Mouse (Mus musculus): ENCODE measurements at regions not wholly inside any gene's neighbourhood (a gene's known extent, or its start where the extent isn't known, plus 50 kb on each side); places are given as distances from the start of the nearest gene placed in this dataset.

DNA sequence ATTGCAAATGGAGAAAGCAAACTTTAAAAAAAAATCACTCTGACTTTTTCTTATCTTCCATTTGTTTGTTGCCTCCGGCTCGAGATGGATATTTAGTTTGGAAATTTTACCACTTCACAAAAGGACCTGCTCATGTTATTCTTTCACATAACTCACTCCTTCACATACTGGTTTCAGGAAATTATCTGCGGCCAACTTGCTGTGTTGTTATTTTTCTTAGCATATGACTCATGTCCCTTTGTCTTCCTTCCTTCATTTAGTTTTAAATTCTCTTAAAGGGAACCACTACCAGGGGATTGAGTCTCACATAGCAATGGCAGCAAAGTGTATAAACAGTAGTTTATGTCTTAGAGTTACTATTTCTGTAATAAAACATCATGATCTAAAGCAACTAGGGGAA, 217.8 kb downstream of the Ahr start:
- H3K4me1 ChIP-seq (ENCODE audit: control insufficient read depth, insufficient read depth, low read length) = no peaks in the 10 kb centered on the region
- no peaks in the 10 kb centered on the region for H3K27me3 ChIP-seq (replicated peaks; ENCODE audit: control insufficient read depth, insufficient read depth, low read length)
- WGBS = 20% methylated on average over 3 of the region's 3 CpGs
- TF ChIP-seq CTCF (conservative IDR thresholded peaks at IDR 0.05; ENCODE audit: insufficient read depth, insufficient read length, low read depth, low read length) = no peak
- no peak for TF ChIP-seq POLR2A (IDR thresholded peaks at IDR 0.05; ENCODE audit: low read depth, low read length)
- no peak overlapping the region for H3K4me3 ChIP-seq (ENCODE audit: insufficient read depth, low read depth, low read length)
- H3K36me3 ChIP-seq (ENCODE audit: control insufficient read depth, insufficient read depth, low read length) = no peaks in the 10 kb centered on the region
- no peak overlapping the region for H3K27ac ChIP-seq (ENCODE audit: insufficient read depth, low read depth, low read length)
- DNase-seq = no peak

DNA sequence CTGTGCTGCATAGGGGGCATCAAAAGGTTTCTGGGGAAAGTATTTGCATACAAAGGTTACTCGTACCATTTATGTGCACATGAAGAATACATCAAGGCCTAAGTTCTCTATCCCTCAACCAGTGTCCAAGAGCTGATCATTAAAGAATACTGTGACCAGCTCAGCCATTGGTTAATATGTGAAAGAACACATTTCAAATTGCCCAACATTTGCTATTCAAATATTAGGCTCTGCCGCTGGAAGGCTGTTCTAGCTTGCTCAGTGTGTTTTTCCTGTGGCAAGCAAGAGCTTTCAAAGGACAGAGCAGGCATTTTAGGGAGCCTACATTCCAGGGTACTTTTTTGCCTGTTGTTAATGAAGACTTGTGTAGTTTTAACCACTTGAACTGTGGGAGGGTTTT, 220.8 kb downstream of the Ahr start:
- Histone ChIP-seq H3K27me3 (replicated peaks; ENCODE audit: control insufficient read depth, insufficient read depth, low read length) (no peaks in the 10 kb centered on the region), H3K36me3 (ENCODE audit: control insufficient read depth, insufficient read depth, low read length) (no peaks in the 10 kb centered on the region), H3K4me3 (ENCODE audit: insufficient read depth, low read depth, low read length) (no peak overlapping the region), H3K4me1 (ENCODE audit: control insufficient read depth, insufficient read depth, low read length) (no peaks in the 10 kb centered on the region), H3K27ac (ENCODE audit: insufficient read depth, low read depth, low read length) (no peak overlapping the region)
- DNase-seq = no peak
- no peak for TF ChIP-seq POLR2A (IDR thresholded peaks at IDR 0.05; ENCODE audit: low read depth, low read length)
- no peak for TF ChIP-seq CTCF (conservative IDR thresholded peaks at IDR 0.05; ENCODE audit: insufficient read depth, insufficient read length, low read depth, low read length)
- 82% methylated on average over 2 of the region's 2 CpGs for WGBS

DNA sequence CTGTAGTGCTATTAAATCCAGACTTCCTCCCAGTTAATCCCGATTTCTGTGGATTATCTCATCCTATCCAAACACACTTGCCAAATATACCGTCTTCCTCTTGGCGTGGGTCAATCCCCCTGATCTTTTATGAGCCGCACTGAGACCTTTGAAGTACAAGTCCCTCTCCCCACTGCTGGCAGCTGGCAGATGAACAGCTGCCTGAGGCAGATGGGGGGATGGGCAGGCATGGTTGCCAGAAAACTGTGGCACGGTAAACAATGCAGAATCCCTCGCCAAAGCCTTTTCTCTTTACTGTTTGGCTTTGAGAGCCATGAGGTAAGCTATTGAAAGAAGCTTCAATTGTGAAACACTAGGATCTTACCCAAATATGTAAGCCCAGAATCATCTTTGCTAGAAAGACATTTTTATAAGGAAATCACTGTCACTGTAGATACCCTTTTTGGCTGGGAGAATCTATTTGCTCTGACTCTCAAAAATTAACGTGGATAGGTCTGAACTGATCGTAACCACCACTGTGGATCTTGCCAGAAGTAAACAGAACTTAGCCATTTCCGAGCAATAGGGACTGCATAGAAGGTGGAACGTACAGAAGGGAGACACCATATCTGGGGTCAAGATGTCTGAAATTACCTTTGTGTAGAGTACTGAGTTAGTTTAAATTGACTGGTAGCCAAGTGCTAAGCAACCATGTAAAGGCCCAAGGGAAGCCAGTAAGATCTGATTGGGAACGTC, 221.5 kb downstream of the Ahr start:
- H3K4me3 ChIP-seq (ENCODE audit: insufficient read depth, low read depth, low read length) = no peak overlapping the region
- no peak overlapping the region for H3K27ac ChIP-seq (ENCODE audit: insufficient read depth, low read depth, low read length)
- H3K36me3 ChIP-seq (ENCODE audit: control insufficient read depth, insufficient read depth, low read length) = no peaks in the 10 kb centered on the region
- peak; percentile 23 for DNase-seq
- no peaks in the 10 kb centered on the region for H3K27me3 ChIP-seq (replicated peaks; ENCODE audit: control insufficient read depth, insufficient read depth, low read length)
- 52% methylated on average over 11 of the region's 11 CpGs for WGBS
- TF ChIP-seq POLR2A (IDR thresholded peaks at IDR 0.05; ENCODE audit: low read depth, low read length) (no peak), CTCF (conservative IDR thresholded peaks at IDR 0.05; ENCODE audit: insufficient read depth, insufficient read length, low read depth, low read length) (no peak)
- H3K4me1 ChIP-seq (ENCODE audit: control insufficient read depth, insufficient read depth, low read length) = no peaks in the 10 kb centered on the region

DNA sequence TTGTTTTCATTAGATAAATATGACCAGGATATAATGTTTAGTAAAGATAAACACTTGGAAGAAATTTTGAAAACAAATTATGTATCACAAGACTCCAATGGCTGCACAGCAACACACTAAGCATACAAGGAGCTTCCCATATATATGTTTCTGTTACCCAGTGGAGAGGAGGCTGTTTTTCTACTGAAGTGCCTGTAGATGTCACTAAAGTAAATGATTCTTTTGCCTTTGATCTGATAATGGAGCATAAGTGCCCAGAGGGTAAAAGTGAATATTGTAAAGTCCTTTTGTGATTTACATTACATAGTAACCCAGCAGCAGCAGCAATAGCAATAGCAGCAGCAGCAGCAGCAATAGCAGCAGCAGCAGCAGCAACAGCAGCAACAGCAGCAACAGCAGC, 226.3 kb downstream of the Ahr start:
- TF ChIP-seq CTCF (conservative IDR thresholded peaks at IDR 0.05; ENCODE audit: insufficient read depth, insufficient read length, low read depth, low read length) (no peak), POLR2A (IDR thresholded peaks at IDR 0.05; ENCODE audit: low read depth, low read length) (no peak)
- DNase-seq = no peak
- no peaks in the 10 kb centered on the region for H3K27me3 ChIP-seq (replicated peaks; ENCODE audit: control insufficient read depth, insufficient read depth, low read length)

DNA sequence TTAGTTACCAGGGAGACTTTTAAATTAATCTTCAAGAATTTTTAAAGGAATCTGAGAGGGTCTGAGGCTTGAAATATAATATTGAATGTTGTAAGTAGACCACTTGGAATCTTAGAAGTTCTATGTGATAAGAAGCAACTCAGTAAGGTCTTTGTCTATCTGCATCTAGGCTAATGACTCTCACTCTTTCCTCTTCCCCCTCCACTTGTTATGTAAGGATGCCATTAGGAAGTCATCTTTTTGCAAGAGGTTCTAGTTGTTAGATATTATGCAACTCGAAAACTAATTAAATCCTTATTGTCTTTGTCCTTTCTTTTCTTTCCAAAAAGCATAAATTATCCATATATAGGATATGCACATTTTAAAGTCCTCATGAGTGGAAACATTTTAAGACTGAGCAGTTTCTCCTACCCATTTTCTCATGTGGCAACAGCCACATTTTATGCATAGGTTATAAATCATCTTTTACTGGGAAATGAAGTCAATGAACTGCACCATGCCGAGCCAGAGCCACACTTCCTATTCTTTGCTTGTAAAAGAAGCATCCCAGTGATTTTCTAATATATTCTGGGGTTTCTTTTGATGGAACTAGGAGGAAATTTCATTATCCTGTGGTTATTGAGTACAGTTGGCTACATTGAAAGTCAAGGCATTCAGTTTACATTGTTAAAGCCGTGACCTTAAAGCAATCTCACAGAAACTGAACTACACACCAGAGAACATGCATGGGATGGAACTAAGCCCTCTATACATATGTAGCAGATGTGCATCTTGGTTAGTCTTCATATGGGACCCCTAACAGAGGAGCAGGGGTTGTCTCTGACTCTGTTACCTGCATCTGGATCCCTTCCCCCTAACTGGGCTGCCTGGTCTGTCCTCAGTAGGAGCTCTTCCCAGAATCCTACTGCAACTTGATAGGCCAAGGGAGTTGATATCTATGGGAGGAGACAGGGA, 230.8 kb downstream of the Ahr start:
- no peaks in the 10 kb centered on the region for H3K4me1 ChIP-seq (ENCODE audit: control insufficient read depth, insufficient read depth, low read length)
- TF ChIP-seq POLR2A (IDR thresholded peaks at IDR 0.05; ENCODE audit: low read depth, low read length) (no peak), CTCF (conservative IDR thresholded peaks at IDR 0.05; ENCODE audit: insufficient read depth, insufficient read length, low read depth, low read length) (no peak)
- H3K27me3 ChIP-seq (replicated peaks; ENCODE audit: control insufficient read depth, insufficient read depth, low read length) = no peaks in the 10 kb centered on the region
- no peaks in the 10 kb centered on the region for H3K36me3 ChIP-seq (ENCODE audit: control insufficient read depth, insufficient read depth, low read length)
- no peak for DNase-seq
- H3K4me3 ChIP-seq (ENCODE audit: insufficient read depth, low read depth, low read length) = no peak overlapping the region
- 61% methylated on average over 3 of the region's 3 CpGs for WGBS
- H3K27ac ChIP-seq (ENCODE audit: insufficient read depth, low read depth, low read length) = no peak overlapping the region

More for the DNA sequence above, 226.3 kb downstream of the Ahr start:
- H3K4me1 ChIP-seq (ENCODE audit: control insufficient read depth, insufficient read depth, low read length) = no peaks in the 10 kb centered on the region
- H3K36me3 ChIP-seq (ENCODE audit: control insufficient read depth, insufficient read depth, low read length) = no peaks in the 10 kb centered on the region
- no peak overlapping the region for H3K27ac ChIP-seq (ENCODE audit: insufficient read depth, low read depth, low read length)
- H3K4me3 ChIP-seq (ENCODE audit: insufficient read depth, low read depth, low read length) = no peak overlapping the region

DNA sequence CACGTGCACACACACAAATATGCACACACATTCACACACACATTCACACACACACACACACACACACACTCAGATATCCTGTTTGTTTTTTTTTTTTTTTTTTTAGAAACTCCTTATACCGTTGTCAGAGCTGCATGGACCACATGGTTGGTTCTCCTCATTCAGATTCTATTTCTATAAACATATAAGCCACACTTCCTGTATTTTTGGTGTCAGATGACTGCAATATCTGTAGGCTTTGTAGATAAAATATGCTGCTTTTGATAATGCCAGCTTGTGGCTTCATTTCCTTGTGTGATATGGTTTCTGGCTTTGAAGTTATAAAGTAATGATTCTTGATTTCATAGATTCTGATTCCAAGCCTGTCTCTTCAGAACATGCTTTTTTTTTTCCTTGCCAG, 231.7 kb downstream of the Ahr start:
- H3K27ac ChIP-seq (ENCODE audit: insufficient read depth, low read depth, low read length) = no peak overlapping the region
- 69% methylated on average over 2 of the region's 2 CpGs for WGBS
- TF ChIP-seq CTCF (conservative IDR thresholded peaks at IDR 0.05; ENCODE audit: insufficient read depth, insufficient read length, low read depth, low read length) (no peak), POLR2A (IDR thresholded peaks at IDR 0.05; ENCODE audit: low read depth, low read length) (no peak)
- no peaks in the 10 kb centered on the region for H3K4me1 ChIP-seq (ENCODE audit: control insufficient read depth, insufficient read depth, low read length)
- no peak for DNase-seq
- H3K4me3 ChIP-seq (ENCODE audit: insufficient read depth, low read depth, low read length) = no peak overlapping the region
- H3K27me3 ChIP-seq (replicated peaks; ENCODE audit: control insufficient read depth, insufficient read depth, low read length) = no peaks in the 10 kb centered on the region
- no peaks in the 10 kb centered on the region for H3K36me3 ChIP-seq (ENCODE audit: control insufficient read depth, insufficient read depth, low read length)

DNA sequence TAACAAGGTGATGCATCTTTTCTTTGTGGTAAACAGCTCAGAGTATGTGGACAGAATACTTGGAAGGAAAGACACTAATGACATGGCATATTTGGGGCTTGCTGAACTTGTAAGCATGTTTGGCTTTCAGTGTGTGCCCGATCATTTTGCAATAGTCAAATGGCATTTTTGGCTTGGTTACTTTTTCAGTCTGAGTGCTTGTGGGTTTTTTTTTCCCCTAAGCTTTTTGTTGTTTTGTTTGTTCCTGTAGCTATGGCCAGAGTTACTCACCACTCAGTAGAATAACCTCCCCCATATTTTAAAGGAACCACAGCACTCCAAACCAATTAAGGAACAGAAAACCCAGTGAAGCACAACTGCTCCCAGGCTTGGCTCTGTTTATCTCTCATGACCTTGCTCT, 240.2 kb downstream of the Ahr start:
- Histone ChIP-seq H3K27me3 (replicated peaks; ENCODE audit: control insufficient read depth, insufficient read depth, low read length) (no peaks in the 10 kb centered on the region), H3K27ac (ENCODE audit: insufficient read depth, low read depth, low read length) (no peak overlapping the region), H3K4me1 (ENCODE audit: control insufficient read depth, insufficient read depth, low read length) (no peaks in the 10 kb centered on the region), H3K36me3 (ENCODE audit: control insufficient read depth, insufficient read depth, low read length) (no peaks in the 10 kb centered on the region), H3K4me3 (ENCODE audit: insufficient read depth, low read depth, low read length) (no peak overlapping the region)
- peak; percentile 14 for DNase-seq
- TF ChIP-seq POLR2A (IDR thresholded peaks at IDR 0.05; ENCODE audit: low read depth, low read length) (no peak), CTCF (conservative IDR thresholded peaks at IDR 0.05; ENCODE audit: insufficient read depth, insufficient read length, low read depth, low read length) (no peak)
- WGBS = 68% methylated on average over 1 of the region's 1 CpGs
